Mouse (Mus musculus) cortical plate, adult 2 months (tissue): Measurements from ENCODE around the gene Rpl11.

Experiments
- CTCF ChIP-seq: fragments of 200-500 bp; IDR thresholded peaks from 2 replicates; pipeline ENCODE4 v1.5.1; 2011; ENCODE audit warnings: mild to moderate bottlenecking, control low read depth, low read length; ENCODE audit not compliant: insufficient read depth; ENCODE audit errors: extremely low read depth
- POLR2A ChIP-seq: fragments of 200-500 bp; IDR thresholded peaks from 2 replicates; pipeline ENCODE4 v1.6.1; 2011; ENCODE audit warnings: mild to moderate bottlenecking, low read length, control low read depth; ENCODE audit not compliant: insufficient read depth; ENCODE audit errors: extremely low read depth

DNA sequence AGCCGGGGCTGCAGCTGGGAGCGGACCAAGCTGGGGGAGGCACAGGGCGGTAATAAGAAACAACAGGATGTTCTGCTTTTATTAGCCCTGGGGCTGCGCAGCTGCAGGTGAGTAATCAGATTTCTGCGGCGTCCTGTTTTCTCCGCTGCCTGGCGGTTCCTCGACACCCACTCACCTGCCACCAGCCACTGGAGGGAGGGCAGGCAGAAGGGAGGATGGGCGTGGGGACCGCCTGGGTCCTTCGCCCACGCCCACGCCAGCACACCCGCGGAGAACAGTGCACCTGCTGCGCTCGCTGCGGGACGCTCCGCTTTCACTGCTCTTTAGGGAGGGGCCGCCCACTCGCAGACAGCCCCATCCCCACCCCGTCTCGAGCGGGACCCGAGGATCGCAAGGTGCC, 28.5 kb upstream of the Rpl11 start:
- TF ChIP-seq POLR2A: no peak
- no peak for TF ChIP-seq CTCF
